Mouse (Mus musculus) embryonic facial prominence, embryonic 14.5 days (tissue): ENCODE results near the gene Rmnd5a. TPM values are rescaled to one million over a fixed set of nuclear protein-coding genes. Genes with fewer than 3 reads are reported as not detected.

Source experiments
- ATAC-seq: fragments of 200-750 bp; cut with Nextera tagmentation; 2 replicates; pipeline ENCODE4 v1.8.0; 2017; ENCODE audit warnings: low read depth, moderate number of reproducible peaks, moderate TSS enrichment
- DNase-seq: peaks from one replicate; pipeline ENCODE4 v3.0.0-alpha.2; 2015; ENCODE audit warnings: low spot score
- H3K27ac ChIP-seq: fragments of 300-500 bp; sonication (generic); replicated peaks from 2 replicates; pipeline ENCODE4 v1.5.1; 2014; ENCODE audit warnings: low read depth, mild to moderate bottlenecking, low read length, moderate library complexity
- H3K27me3 ChIP-seq: fragments of 300-500 bp; sonication (generic); replicated peaks from 2 replicates; pipeline ENCODE4 v1.6.1; 2014; ENCODE audit warnings: low read length; ENCODE audit not compliant: control insufficient read depth, insufficient read depth
- H3K36me3 ChIP-seq: fragments of 300-500 bp; sonication (generic); 2 replicates; pipeline ENCODE4 v1.6.1; 2014; ENCODE audit warnings: low read length, mixed read lengths; ENCODE audit not compliant: control insufficient read depth, insufficient read depth
- H3K4me1 ChIP-seq: fragments of 300-500 bp; sonication (generic); 2 replicates; pipeline ENCODE4 v1.6.1; 2014; ENCODE audit warnings: antibody characterized with exemption, low read length; ENCODE audit not compliant: control insufficient read depth, insufficient read depth
- H3K4me2 ChIP-seq: fragments of 300-500 bp; sonication (generic); 2 replicates; pipeline ENCODE4 v1.6.1; 2014; ENCODE audit warnings: low read depth, mild to moderate bottlenecking, low read length, moderate library complexity, mixed read lengths
- H3K4me3 ChIP-seq: fragments of 300-500 bp; sonication (generic); 2 replicates; pipeline ENCODE4 v1.5.1; 2014; ENCODE audit warnings: low read depth, mild to moderate bottlenecking, low read length
- H3K9ac ChIP-seq: fragments of 300-500 bp; sonication (generic); 2 replicates; pipeline ENCODE4 v1.6.1; 2014; ENCODE audit warnings: low read depth, mild to moderate bottlenecking, low read length, moderate library complexity, mixed read lengths
- H3K9me3 ChIP-seq: fragments of 300-500 bp; sonication (generic); 2 replicates; pipeline ENCODE4 v1.6.1; 2016; ENCODE audit warnings: low read length; ENCODE audit not compliant: control insufficient read depth
- WGBS: fragments of 180-500 bp; shearing (Covaris S2); extraction: QIAGEN DNeasy Blood & Tissue Kit; methylation state at CpG from one replicate; pipeline ENCODE4 v1.1.7; 2014; 5-methylcytosine and 5-hydroxymethylcytosine counted together
- polyA plus RNA-seq: library from polyadenylated mRNA; unstranded; fragments of >200 nt; fragmentation: Nextera tagmentation; extraction: Ambion mirVana; gene quantifications from 2 replicates; pipeline ENCODE4 v1.2.1, GENCODE M21; 2014

The Rmnd5a gene
- polyA plus RNA-seq, 1 experiment from 2014 or later = 9.6 TPM

- 89% methylated on average over 3 of the region's 3 CpGs for WGBS
- Histone ChIP-seq H3K9ac (no peak overlapping the region), H3K4me2 (no peak overlapping the region), H3K9me3 (no peaks in the 10 kb centered on the region), H3K4me3 (no peak overlapping the region), H3K27ac (no peak overlapping the region), H3K4me1 (no peaks in the 10 kb centered on the region), H3K36me3 (peaks cover 24% of the 10 kb centered on the region), H3K27me3 (no peaks in the 10 kb centered on the region)
- DNase-seq (no peak), ATAC-seq (no peak)
Observed at GRCm38 (mm10) chr6:71415446-71415845, 25.0 kb downstream of the Rmnd5a start.

DNA sequence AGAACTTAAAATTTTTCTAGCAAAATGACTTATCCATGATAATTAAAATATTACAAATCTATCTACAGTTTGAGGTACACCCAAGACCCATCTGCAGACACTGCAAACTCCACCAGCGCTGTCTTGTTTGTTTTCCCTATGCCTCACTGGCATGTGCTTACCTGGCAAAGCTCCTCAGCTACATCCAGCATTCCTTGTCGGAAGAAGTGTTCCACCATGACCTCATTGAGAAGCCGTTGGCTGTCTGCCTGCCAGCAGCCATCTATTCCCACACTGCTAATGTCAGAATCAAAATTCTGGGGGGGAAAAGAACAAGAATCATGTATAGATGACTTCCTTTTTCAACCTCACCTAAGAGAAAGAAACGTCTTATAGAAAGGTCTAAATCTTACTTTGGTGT lies 25.8 kb downstream of the Rmnd5a start:
- Histone ChIP-seq H3K4me2 (no peak overlapping the region), H3K27ac (no peak overlapping the region), H3K27me3 (no peaks in the 10 kb centered on the region), H3K4me3 (no peak overlapping the region), H3K36me3 (peaks cover 24% of the 10 kb centered on the region), H3K9ac (no peak overlapping the region), H3K9me3 (no peaks in the 10 kb centered on the region), H3K4me1 (no peaks in the 10 kb centered on the region)
- WGBS = 82% methylated on average over 4 of the region's 4 CpGs
- DNase-seq (no peak), ATAC-seq (no peak)

DNA sequence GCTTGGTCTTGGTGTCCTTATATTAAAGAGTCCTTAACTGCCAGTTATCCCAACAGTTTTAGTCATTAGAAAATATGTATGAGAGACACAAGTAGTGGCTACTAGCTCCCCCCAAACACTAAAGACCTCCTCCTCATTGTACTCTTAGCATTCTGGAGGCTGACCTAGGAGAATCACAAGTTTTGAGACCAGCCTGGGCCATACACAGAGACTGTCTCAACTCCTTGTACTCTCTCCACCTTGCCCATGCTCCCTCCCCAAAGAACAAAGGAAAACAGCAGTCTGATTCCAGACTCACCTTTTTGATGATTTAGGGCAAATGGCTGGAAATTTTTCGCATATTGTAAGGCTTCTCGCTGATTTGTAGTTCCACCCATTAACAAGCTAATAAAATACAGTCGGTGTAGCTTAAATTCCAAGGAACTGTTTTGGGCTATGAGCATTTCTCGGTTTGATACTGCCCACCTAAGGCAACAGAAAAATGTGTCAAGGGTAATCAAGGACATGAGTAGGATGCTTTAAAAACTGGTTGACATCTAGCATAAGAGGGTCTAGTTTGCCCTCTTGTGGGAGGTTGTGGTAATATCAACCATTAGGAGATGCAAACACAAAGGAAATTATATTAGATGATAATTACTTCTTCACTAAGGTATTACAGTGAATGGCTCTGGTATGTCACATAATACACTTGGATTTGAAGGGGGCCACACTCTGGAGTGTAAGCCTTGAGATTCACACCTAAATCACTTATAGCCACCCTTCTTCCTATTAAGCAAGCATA lies 41.4 kb downstream of the Rmnd5a start:
- ATAC-seq (no peak), DNase-seq (peak; percentile 31)
- Histone ChIP-seq H3K27me3 (no peaks in the 10 kb centered on the region), H3K4me1 (no peaks in the 10 kb centered on the region), H3K36me3 (peaks cover 30% of the 10 kb centered on the region), H3K9ac (no peak overlapping the region), H3K27ac (no peak overlapping the region), H3K4me2 (no peak overlapping the region), H3K9me3 (no peaks in the 10 kb centered on the region), H3K4me3 (no peak overlapping the region)
- WGBS = 81% methylated on average over 4 of the region's 4 CpGs

GRCm38 (mm10) chr6:71396761-71397160 lies 43.7 kb downstream of the Rmnd5a start:
- DNase-seq (no peak), ATAC-seq (no peak)
- H3K27ac ChIP-seq = no peak overlapping the region
- no peaks in the 10 kb centered on the region for H3K27me3 ChIP-seq
- H3K9ac ChIP-seq = no peak overlapping the region
- H3K4me2 ChIP-seq = no peak overlapping the region
- WGBS = 90% methylated on average over 6 of the region's 6 CpGs
- H3K4me3 ChIP-seq = no peak overlapping the region
- no peaks in the 10 kb centered on the region for H3K4me1 ChIP-seq
- peaks cover 51% of the 10 kb centered on the region for H3K36me3 ChIP-seq
- no peaks in the 10 kb centered on the region for H3K9me3 ChIP-seq

DNA sequence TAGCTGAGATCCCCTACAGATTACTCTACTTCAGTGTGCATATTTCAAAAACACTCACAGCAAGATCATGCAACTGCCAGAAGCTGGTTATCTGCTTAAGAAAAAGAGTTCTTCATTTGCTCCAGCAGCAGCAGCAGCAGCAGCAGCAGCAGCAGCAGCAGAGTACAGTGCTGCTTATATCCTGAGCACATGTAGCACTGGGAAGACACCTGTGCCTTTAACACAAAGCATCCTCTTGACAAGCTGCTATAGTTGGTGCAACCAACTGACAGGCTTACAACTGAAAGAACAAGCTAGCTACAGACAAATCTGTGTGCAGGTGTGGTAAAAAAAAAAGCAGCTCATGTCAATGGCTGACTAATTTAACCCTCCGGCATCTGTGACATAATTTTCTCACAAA lies 44.4 kb downstream of the Rmnd5a start:
- ATAC-seq (no peak), DNase-seq (no peak)
- H3K9ac ChIP-seq = no peak overlapping the region
- no peak overlapping the region for H3K4me2 ChIP-seq
- H3K9me3 ChIP-seq = no peaks in the 10 kb centered on the region
- no peak overlapping the region for H3K27ac ChIP-seq
- peaks cover 58% of the 10 kb centered on the region for H3K36me3 ChIP-seq
- 93% methylated on average over 1 of the region's 1 CpGs for WGBS
- no peaks in the 10 kb centered on the region for H3K27me3 ChIP-seq
- H3K4me1 ChIP-seq = no peaks in the 10 kb centered on the region
- no peak overlapping the region for H3K4me3 ChIP-seq

GRCm38 (mm10) chr6:71390496-71390895 lies 49.9 kb downstream of the Rmnd5a start:
- no peak for ATAC-seq
- Histone ChIP-seq H3K9ac (no peak overlapping the region), H3K27me3 (no peaks in the 10 kb centered on the region), H3K36me3 (peaks cover 42% of the 10 kb centered on the region), H3K4me2 (no peak overlapping the region), H3K4me1 (no peaks in the 10 kb centered on the region), H3K4me3 (no peak overlapping the region), H3K27ac (no peak overlapping the region), H3K9me3 (no peaks in the 10 kb centered on the region)
- 92% methylated on average over 2 of the region's 2 CpGs for WGBS
- no peak for DNase-seq

- DNase-seq (no peak), ATAC-seq (no peak)
- WGBS = 91% methylated on average over 5 of the region's 5 CpGs
Observed at GRCm38 (mm10) chr6:71381654-71382053, 58.8 kb downstream of the Rmnd5a start.

DNA sequence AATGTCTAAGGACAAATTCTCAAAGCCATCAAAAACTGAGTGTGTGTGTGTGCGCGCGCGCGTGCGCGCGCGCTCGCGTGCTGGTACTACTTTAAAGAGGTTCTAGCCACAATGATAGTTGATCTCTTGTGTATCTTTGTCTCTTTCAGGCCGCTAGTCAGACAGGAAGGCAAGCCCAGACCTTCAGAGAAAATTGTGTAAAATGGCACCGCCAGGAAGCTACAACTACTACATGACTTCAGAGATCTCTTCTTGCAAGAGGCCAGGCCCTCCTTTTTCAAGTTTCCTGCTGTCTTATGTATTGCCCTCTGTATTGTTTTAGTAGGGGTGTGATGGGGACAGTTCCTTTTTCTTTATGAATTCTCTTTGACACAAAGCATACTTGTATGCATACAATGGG lies 63.7 kb downstream of the Rmnd5a start:
- no peaks in the 10 kb centered on the region for H3K9me3 ChIP-seq
- no peak overlapping the region for H3K4me2 ChIP-seq
- no peaks in the 10 kb centered on the region for H3K27me3 ChIP-seq
- H3K9ac ChIP-seq = no peak overlapping the region
- WGBS = 94% methylated on average over 13 of the region's 13 CpGs
- no peak overlapping the region for H3K27ac ChIP-seq
- H3K4me1 ChIP-seq = no peaks in the 10 kb centered on the region
- ATAC-seq (no peak), DNase-seq (no peak)
- H3K4me3 ChIP-seq = no peak overlapping the region
- no peaks in the 10 kb centered on the region for H3K36me3 ChIP-seq

More at GRCm38 (mm10) chr6:71381654-71382053, 58.8 kb downstream of the Rmnd5a start:
- no peaks in the 10 kb centered on the region for H3K4me1 ChIP-seq
- H3K27me3 ChIP-seq = no peaks in the 10 kb centered on the region
- no peaks in the 10 kb centered on the region for H3K9me3 ChIP-seq
- H3K4me2 ChIP-seq = no peak overlapping the region
- H3K4me3 ChIP-seq = no peak overlapping the region
- no peak overlapping the region for H3K27ac ChIP-seq
- no peaks in the 10 kb centered on the region for H3K36me3 ChIP-seq
- no peak overlapping the region for H3K9ac ChIP-seq

DNA sequence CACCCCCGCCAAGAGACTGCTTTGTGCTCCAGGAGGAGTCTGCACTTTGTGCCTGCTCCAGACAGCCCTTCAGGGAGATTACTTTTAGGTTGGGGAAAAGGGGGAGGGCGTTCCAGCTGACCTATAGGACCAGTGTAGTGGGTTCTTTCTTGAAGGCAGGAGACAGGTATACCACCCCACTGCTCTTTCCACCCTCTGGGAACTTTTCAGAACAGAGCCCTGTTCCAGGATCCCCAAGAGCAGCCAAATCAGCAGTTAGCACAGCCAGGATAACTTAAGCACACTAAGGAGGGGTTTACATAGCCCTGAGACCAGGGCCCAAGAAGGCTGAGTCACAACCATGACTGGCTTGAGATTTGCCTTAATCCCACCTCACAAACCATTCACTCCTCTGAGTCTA lies 65.5 kb downstream of the Rmnd5a start:
- no peak overlapping the region for H3K9ac ChIP-seq
- H3K27ac ChIP-seq = no peak overlapping the region
- no peaks in the 10 kb centered on the region for H3K36me3 ChIP-seq
- H3K4me1 ChIP-seq = no peaks in the 10 kb centered on the region
- no peak overlapping the region for H3K4me3 ChIP-seq
- WGBS = 93% methylated on average over 1 of the region's 2 CpGs
- no peaks in the 10 kb centered on the region for H3K9me3 ChIP-seq
- ATAC-seq (no peak), DNase-seq (no peak)
- H3K4me2 ChIP-seq = no peak overlapping the region
- H3K27me3 ChIP-seq = no peaks in the 10 kb centered on the region
